Mouse (Mus musculus) midbrain, postnatal 0 days (tissue): ENCODE measurements around the gene Ctdspl. TPM values are rescaled to one million over a fixed set of nuclear protein-coding genes. Genes with fewer than 3 reads are reported as not detected.

Experiments
- ATAC-seq: fragments of 200-750 bp; cut with Nextera tagmentation; 2 replicates; pipeline ENCODE4 v1.8.0; 2017; ENCODE audit warnings: moderate number of reproducible peaks, mild to moderate bottlenecking, moderate TSS enrichment, moderate library complexity; ENCODE audit not compliant: low FRiP score
- DNase-seq: peaks from one replicate; pipeline ENCODE4 v3.0.0-alpha.2; 2015; ENCODE audit warnings: low spot score
- H3K27ac ChIP-seq: fragments of 300-500 bp; sonication (generic); 2 replicates; pipeline ENCODE4 v1.5.1; 2014; ENCODE audit warnings: low read depth, mild to moderate bottlenecking, low read length, mixed read lengths
- H3K27me3 ChIP-seq: fragments of 300-500 bp; sonication (generic); 2 replicates; pipeline ENCODE4 v1.6.1; 2014; ENCODE audit warnings: low read length, control low read depth, mixed read lengths; ENCODE audit not compliant: insufficient read depth
- H3K36me3 ChIP-seq: fragments of 300-500 bp; sonication (generic); 2 replicates; pipeline ENCODE4 v1.6.1; 2014; ENCODE audit warnings: low read length, control low read depth, mixed read lengths; ENCODE audit not compliant: insufficient read depth
- H3K4me1 ChIP-seq: fragments of 300-500 bp; sonication (generic); 2 replicates; pipeline ENCODE4 v1.6.1; 2014; ENCODE audit warnings: mild to moderate bottlenecking, control low read depth, antibody characterized with exemption, low read length, mixed read lengths; ENCODE audit not compliant: insufficient read depth
- H3K4me2 ChIP-seq: fragments of 300-500 bp; sonication (generic); 2 replicates; pipeline ENCODE4 v1.6.1; 2014; ENCODE audit warnings: low read depth, mild to moderate bottlenecking, low read length, mixed read lengths; ENCODE audit not compliant: poor library complexity, severe bottlenecking
- H3K4me3 ChIP-seq: fragments of 300-500 bp; sonication (generic); 2 replicates; pipeline ENCODE4 v1.5.1; 2014; ENCODE audit warnings: low read depth, mild to moderate bottlenecking, low read length, moderate library complexity
- H3K9ac ChIP-seq: fragments of 300-500 bp; sonication (generic); replicated peaks from 2 replicates; pipeline ENCODE4 v1.6.1; 2014; ENCODE audit warnings: mild to moderate bottlenecking, low read length, moderate library complexity, mixed read lengths; ENCODE audit not compliant: poor library complexity, severe bottlenecking
- H3K9me3 ChIP-seq: fragments of 300-500 bp; sonication (generic); 2 replicates; pipeline ENCODE4 v1.6.1; 2016; ENCODE audit warnings: low read length, control low read depth
- CTCF ChIP-seq: IDR thresholded peaks from 2 replicates; pipeline ENCODE4 v1.5.1; 2016; ENCODE audit warnings: antibody characterized with exemption, mild to moderate bottlenecking
- WGBS: fragments of 180-500 bp; shearing (Covaris S2); extraction: QIAGEN DNeasy Blood & Tissue Kit; methylation state at CpG from one replicate; pipeline ENCODE4 v1.1.7; 2014; 5-methylcytosine and 5-hydroxymethylcytosine counted together
- polyA plus RNA-seq: library from polyadenylated mRNA; unstranded; fragments of >200 nt; fragmentation: Nextera tagmentation; extraction: Ambion mirVana; gene quantifications from 2 replicates; pipeline ENCODE4 v1.2.1, GENCODE M21; 2015
- total RNA-seq: library from RNA; depleted of rRNA; stranded (reverse); fragments of >200 nt; gene quantifications from 2 replicates; pipeline ENCODE4 v1.2.3, GENCODE M21; 2014

Gene Ctdspl
- total and polyA plus RNA-seq, 2 experiments from 2014 or later: 7.1 to 11.9 TPM

DNA sequence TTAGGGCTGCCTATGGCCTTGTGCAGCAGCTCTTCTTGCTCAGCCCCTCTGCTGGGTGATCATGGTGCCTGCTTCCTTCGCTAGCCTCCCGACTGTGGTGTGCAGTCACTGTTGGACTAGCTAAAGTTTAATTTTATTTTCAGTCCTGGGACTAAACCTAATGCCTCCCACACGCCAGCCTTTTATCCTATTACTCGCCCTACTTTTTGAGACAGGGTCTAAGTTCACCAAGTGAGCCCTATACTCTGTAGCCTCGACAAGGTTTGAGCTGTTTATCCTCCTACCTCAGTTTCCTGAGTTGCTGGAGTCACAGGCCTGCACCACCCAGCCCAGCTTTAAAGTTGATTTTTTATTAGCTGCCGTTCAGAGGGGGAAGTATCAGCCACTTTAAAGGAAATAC lies 99.0 kb downstream of the Ctdspl start:
- Histone ChIP-seq H3K4me3 (no peak overlapping the region), H3K27me3 (no peaks in the 10 kb centered on the region), H3K27ac (no peak overlapping the region), H3K9ac (no peak overlapping the region), H3K4me2 (no peak overlapping the region), H3K4me1 (no peaks in the 10 kb centered on the region), H3K36me3 (0 out of 2 replicates have a peak, but pooled peaks cover 10% of the 10 kb centered on the region), H3K9me3 (no peaks in the 10 kb centered on the region)
- no peak for ATAC-seq
- no peak for DNase-seq
- WGBS: 68% methylated on average over 6 of the region's 6 CpGs
- no peak for TF ChIP-seq CTCF

GRCm38 (mm10) chr9:119025832-119026331 lies 99.6 kb downstream of the Ctdspl start:
- Histone ChIP-seq H3K9me3 (no peaks in the 10 kb centered on the region), H3K4me2 (no peak overlapping the region), H3K4me1 (no peaks in the 10 kb centered on the region), H3K36me3 (0 out of 2 replicates have a peak, but pooled peaks cover 10% of the 10 kb centered on the region), H3K4me3 (no peak overlapping the region), H3K27ac (no peak overlapping the region), H3K27me3 (no peaks in the 10 kb centered on the region), H3K9ac (no peak overlapping the region)
- 90% methylated on average over 7 of the region's 7 CpGs for WGBS
- no peak for ATAC-seq
- peak; percentile 25 for TF ChIP-seq CTCF
- DNase-seq: no peak

- no peak overlapping the region for H3K4me3 ChIP-seq
- WGBS: 90% methylated on average over 7 of the region's 7 CpGs
- no peak for TF ChIP-seq CTCF
These were observed 101.1 kb downstream of the Ctdspl start for GRCm38 (mm10) chr9:119027337-119027736.

DNA sequence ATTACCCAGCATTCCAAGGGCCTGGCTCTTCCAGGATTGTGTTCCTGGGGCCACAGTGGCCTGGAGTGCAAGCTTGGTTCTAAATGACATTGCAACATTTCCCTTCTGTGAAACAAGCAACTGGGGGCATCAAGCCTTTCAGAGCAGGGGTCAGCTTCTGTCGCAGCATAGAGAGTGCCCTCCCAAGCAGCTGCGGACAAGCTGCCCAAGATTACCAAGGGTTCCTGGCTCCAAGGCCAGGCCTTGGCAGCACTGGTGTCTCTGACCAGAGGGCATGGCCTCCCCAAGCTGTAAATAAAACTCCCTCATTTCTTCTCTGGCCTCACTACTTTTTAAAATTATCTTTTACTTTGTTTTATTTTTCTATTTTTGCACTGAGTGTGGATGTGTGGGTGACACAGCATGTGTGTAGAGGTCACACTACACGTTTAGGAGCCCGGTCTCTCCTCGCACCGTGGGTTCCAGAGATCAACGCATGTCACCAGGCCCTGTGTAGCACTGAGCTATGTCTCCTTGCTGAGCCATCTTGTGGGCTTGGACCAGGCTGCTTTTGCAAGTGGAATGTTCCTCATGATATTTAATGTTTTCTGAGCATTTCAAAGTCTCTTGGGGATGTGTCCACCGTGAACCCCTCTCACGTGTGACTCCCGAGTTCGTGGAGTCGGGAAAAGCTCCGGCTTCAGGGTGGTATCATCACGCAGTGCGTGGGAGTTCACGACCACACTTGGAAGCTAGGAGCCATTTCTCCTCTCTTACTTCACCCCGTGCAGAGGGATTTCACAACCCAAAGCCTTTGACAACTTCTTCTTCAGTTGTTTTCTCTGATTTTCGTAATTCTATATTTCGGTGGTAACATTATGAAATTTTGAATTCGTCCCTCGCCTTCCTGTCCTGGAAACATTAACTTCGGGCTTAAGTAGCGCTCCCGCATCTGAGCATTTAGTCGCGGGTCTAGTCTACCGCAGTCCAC lies 102.3 kb downstream of the Ctdspl start:
- TF ChIP-seq CTCF: no peak

More at GRCm38 (mm10) chr9:119027337-119027736, 101.1 kb downstream of the Ctdspl start:
- Histone ChIP-seq H3K27ac (no peak overlapping the region), H3K27me3 (no peaks in the 10 kb centered on the region), H3K9ac (no peak overlapping the region), H3K9me3 (no peaks in the 10 kb centered on the region), H3K4me1 (peaks cover 2% of the 10 kb centered on the region), H3K4me2 (no peak overlapping the region), H3K36me3 (0 out of 2 replicates have a peak, but pooled peaks cover 6% of the 10 kb centered on the region)
- ATAC-seq: no peak
- no peak for DNase-seq

DNA sequence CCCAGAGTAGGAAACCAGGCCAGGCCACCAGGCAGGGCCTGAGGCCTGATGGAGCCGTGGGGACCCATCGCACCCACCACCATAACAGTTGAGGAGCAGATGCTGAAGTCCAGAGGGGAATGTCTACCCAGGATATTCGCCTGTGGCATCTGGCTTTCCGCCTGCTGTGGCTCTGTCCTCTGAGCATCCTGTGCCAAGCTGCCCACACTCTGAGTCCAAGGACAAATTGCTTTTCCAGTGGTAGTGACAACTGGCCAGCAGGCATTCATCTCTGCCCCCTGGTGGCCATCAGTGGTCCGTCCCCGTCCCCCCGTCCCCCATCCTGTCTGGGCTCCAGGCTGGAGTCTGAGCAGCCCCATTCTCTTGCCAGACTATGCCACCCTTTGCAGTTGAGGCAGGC lies 103.3 kb downstream of the Ctdspl start:
- H3K36me3 ChIP-seq: 0 out of 2 replicates have a peak, but pooled peaks cover 6% of the 10 kb centered on the region
- no peak overlapping the region for H3K9ac ChIP-seq
- peak; percentile 74 for TF ChIP-seq CTCF
- DNase-seq (peak; percentile 71), ATAC-seq (no peak)
- H3K9me3 ChIP-seq: no peaks in the 10 kb centered on the region
- H3K4me1 ChIP-seq: peaks cover 15% of the 10 kb centered on the region
- H3K27me3 ChIP-seq: no peaks in the 10 kb centered on the region
- WGBS: 60% methylated on average over 7 of the region's 7 CpGs
- H3K27ac ChIP-seq: no peak overlapping the region
- no peak overlapping the region for H3K4me3 ChIP-seq
- no peak overlapping the region for H3K4me2 ChIP-seq

More for the DNA sequence above, 102.3 kb downstream of the Ctdspl start:
- Histone ChIP-seq H3K9ac (no peak overlapping the region), H3K4me3 (no peak overlapping the region), H3K27ac (no peak overlapping the region), H3K4me2 (no peak overlapping the region), H3K27me3 (no peaks in the 10 kb centered on the region), H3K36me3 (0 out of 2 replicates have a peak, but pooled peaks cover 6% of the 10 kb centered on the region), H3K9me3 (no peaks in the 10 kb centered on the region), H3K4me1 (peaks cover 13% of the 10 kb centered on the region)
- no peak for DNase-seq
- no peak for ATAC-seq
- 96% methylated on average over 27 of the region's 27 CpGs for WGBS

GRCm38 (mm10) chr9:119031038-119031437 lies 104.8 kb downstream of the Ctdspl start:
- DNase-seq (no peak), ATAC-seq (no peak)
- Histone ChIP-seq H3K4me3 (no peak overlapping the region), H3K36me3 (0 out of 2 replicates have a peak, but pooled peaks cover 6% of the 10 kb centered on the region), H3K9ac (no peak overlapping the region), H3K27ac (no peak overlapping the region), H3K4me2 (no peak overlapping the region), H3K9me3 (no peaks in the 10 kb centered on the region), H3K27me3 (no peaks in the 10 kb centered on the region), H3K4me1 (peaks cover 15% of the 10 kb centered on the region)
- 95% methylated on average over 4 of the region's 4 CpGs for WGBS
- TF ChIP-seq CTCF: no peak
